Mouse (Mus musculus): ENCODE measurements around the gene Ccp110.

Gene Ccp110

GRCm38 (mm10) chr7:118728846-118729587 lies 16.7 kb downstream of the Ccp110 start:
- no peak for DNase-seq

GRCm38 (mm10) chr7:118731781-118732180 lies 19.4 kb downstream of the Ccp110 start:
- no peak for DNase-seq

GRCm38 (mm10) chr7:118733225-118733624 lies 20.9 kb downstream of the Ccp110 start:
- no peak for DNase-seq

- DNase-seq, result no peak
These were observed 26.4 kb downstream of the Ccp110 start for GRCm38 (mm10) chr7:118738730-118739129.

GRCm38 (mm10) chr7:118739975-118740531 lies 27.7 kb downstream of the Ccp110 start, which contains the start of gene Vps35l:
TSS of gene Vps35l (plus strand) at chr7:118740226.
- DNase-seq, result peak; percentile 83 to 92

- peak; percentile 94 to 98 for DNase-seq
These were observed 28.4 kb downstream of the Ccp110 start for GRCm38 (mm10) chr7:118740532-118741338.

GRCm38 (mm10) chr7:118742278-118742677 lies 29.9 kb downstream of the Ccp110 start:
- no peak for DNase-seq

- no peak for DNase-seq
These were observed 32.4 kb downstream of the Ccp110 start for GRCm38 (mm10) chr7:118744766-118745165.

GRCm38 (mm10) chr7:118747891-118748672 lies 35.7 kb downstream of the Ccp110 start:
- no peak for DNase-seq

- no peak for DNase-seq
These were observed 37.4 kb downstream of the Ccp110 start for GRCm38 (mm10) chr7:118749706-118750105.

- DNase-seq, result no peak
These were observed 39.3 kb downstream of the Ccp110 start for GRCm38 (mm10) chr7:118751625-118752024.

- DNase-seq, result no peak
These were observed 43.4 kb downstream of the Ccp110 start for GRCm38 (mm10) chr7:118755756-118756155.

- DNase-seq, result no peak
These were observed 44.3 kb downstream of the Ccp110 start for GRCm38 (mm10) chr7:118756490-118757265.

- DNase-seq, result no peak
These were observed 46.0 kb downstream of the Ccp110 start for GRCm38 (mm10) chr7:118758369-118758768.

- DNase-seq, result no peak
These were observed 47.0 kb downstream of the Ccp110 start for GRCm38 (mm10) chr7:118759372-118759771.

GRCm38 (mm10) chr7:118763939-118764338 lies 51.6 kb downstream of the Ccp110 start:
- no peak for DNase-seq

GRCm38 (mm10) chr7:118764725-118765124 lies 52.4 kb downstream of the Ccp110 start:
- no peak for DNase-seq

GRCm38 (mm10) chr7:118765604-118766003 lies 53.3 kb downstream of the Ccp110 start:
- peak; percentile 49 to 53 for DNase-seq

- DNase-seq, result peak; percentile 88 to 92
These were observed 53.9 kb downstream of the Ccp110 start for GRCm38 (mm10) chr7:118766119-118766833.

GRCm38 (mm10) chr7:118766834-118767224 lies 54.5 kb downstream of the Ccp110 start:
- DNase-seq, result peak; percentile 49 to 53

- no peak for DNase-seq
These were observed 56.9 kb downstream of the Ccp110 start for GRCm38 (mm10) chr7:118769208-118769607.

Measured in cerebellum, postnatal 25 days (tissue).